Mouse (Mus musculus): ENCODE data around the gene Pten. TPM values are rescaled to one million over a fixed set of nuclear protein-coding genes. Genes with fewer than 3 reads are reported as not detected.

The Pten gene
- polyA plus RNA-seq (2014; fragmentation: Nextera tagmentation; extraction: Ambion mirVana), result 22.6 and 29.8 TPM in 2 replicates

DNA sequence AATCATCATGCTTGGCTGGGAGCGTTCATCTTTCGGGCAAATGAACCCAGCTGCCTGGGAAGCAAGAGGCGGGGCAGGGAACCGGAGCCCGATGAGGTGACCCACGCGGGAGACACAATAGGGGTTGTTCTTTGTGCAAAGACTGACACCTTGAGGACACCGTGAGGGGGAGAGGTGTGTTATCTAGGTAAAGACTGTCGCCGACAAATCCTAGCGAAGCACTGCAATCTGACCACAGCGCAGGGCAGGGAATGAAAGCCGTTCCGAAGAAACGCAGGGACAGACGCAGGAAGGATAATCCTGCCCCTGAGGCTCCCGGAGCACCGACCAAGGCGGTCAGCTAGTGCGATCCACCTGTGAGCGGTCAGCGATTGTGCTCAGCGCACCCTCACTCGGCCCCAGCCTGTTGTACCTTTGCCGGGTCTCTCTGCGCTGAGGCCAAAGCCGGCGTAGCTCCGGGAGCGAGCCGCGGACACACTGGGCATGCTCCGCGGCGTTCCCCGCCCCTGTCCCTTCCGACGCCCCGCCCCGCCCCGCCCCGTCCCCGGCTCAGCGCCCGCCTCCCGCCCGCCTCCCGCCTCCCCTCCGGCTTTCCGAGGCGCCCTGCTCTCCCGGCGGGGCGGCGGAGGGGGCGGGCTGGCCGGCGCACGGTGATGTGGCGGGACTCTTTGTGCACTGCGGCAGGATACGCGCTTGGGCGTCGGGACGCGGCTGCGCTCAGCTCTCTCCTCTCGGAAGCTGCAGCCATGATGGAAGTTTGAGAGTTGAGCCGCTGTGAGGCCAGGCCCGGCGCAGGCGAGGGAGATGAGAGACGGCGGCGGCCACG lies at the start of gene Pten:
Gene Pten (plus strand): TSS at position 598 of the 826 bp plus-strand sequence.
- no peaks in the 10 kb centered on the region for H3K9me3 ChIP-seq (ENCODE audit: control insufficient read depth, low read length)
- ATAC-seq (ENCODE audit: low FRiP score, low TSS enrichment), result peak; percentile 91
- 1% methylated on average over 61 of the region's 77 CpGs for WGBS
- H3K27ac ChIP-seq (replicated peaks; ENCODE audit: low read depth, low read length), result peak within 1 kb of the TSS; percentile 98
- H3K36me3 ChIP-seq (ENCODE audit: control insufficient read depth, insufficient read depth, low read length), result no peaks in the 10 kb centered on the region
- peak; percentile 98 for DNase-seq
- peak within 1 kb of the TSS; percentile 99 for H3K4me3 ChIP-seq (replicated peaks; ENCODE audit: low read depth, low read length)
- peak within 1 kb of the TSS; percentile 96 for H3K9ac ChIP-seq (replicated peaks; ENCODE audit: low read length)
- no peaks in the 10 kb centered on the region; the same call in 1 of the 2 replicates for H3K27me3 ChIP-seq (ENCODE audit: control insufficient read depth, insufficient read depth, low read length)
- peaks cover 33% of the 10 kb centered on the region for H3K4me1 ChIP-seq (ENCODE audit: control insufficient read depth, insufficient read depth, low read length)
- H3K4me2 ChIP-seq (ENCODE audit: low read length), result peak within 1 kb of the TSS; percentile 96

- ATAC-seq (ENCODE audit: low FRiP score, low TSS enrichment), result no peak
- no peak for DNase-seq
- H3K27ac ChIP-seq (replicated peaks; ENCODE audit: low read depth, low read length), result no peak overlapping the region
- H3K4me2 ChIP-seq (ENCODE audit: low read length), result no peak overlapping the region
- 65% methylated on average over 5 of the region's 5 CpGs for WGBS
- no peaks in the 10 kb centered on the region for H3K27me3 ChIP-seq (ENCODE audit: control insufficient read depth, insufficient read depth, low read length)
- H3K9ac ChIP-seq (replicated peaks; ENCODE audit: low read length), result no peak overlapping the region
- peaks cover 23% of the 10 kb centered on the region for H3K36me3 ChIP-seq (ENCODE audit: control insufficient read depth, insufficient read depth, low read length)
- no peaks in the 10 kb centered on the region for H3K9me3 ChIP-seq (ENCODE audit: control insufficient read depth, low read length)
- H3K4me1 ChIP-seq (ENCODE audit: control insufficient read depth, insufficient read depth, low read length), result peaks cover 18% of the 10 kb centered on the region
- H3K4me3 ChIP-seq (replicated peaks; ENCODE audit: low read depth, low read length), result no peak overlapping the region
These were observed 48.3 kb upstream of the Pten start for GRCm38 (mm10) chr19:32708996-32709395.

GRCm38 (mm10) chr19:32710288-32710687 lies 47.0 kb upstream of the Pten start:
- H3K4me3 ChIP-seq (replicated peaks; ENCODE audit: low read depth, low read length), result no peak overlapping the region
- DNase-seq (peak; percentile 63), ATAC-seq (ENCODE audit: low FRiP score, low TSS enrichment) (no peak)
- H3K4me2 ChIP-seq (ENCODE audit: low read length), result 0 out of 2 replicates have a peak overlapping the region, but pooled peaks have one; percentile 89
- 69% methylated on average over 3 of the region's 3 CpGs for WGBS
- H3K4me1 ChIP-seq (ENCODE audit: control insufficient read depth, insufficient read depth, low read length), result peaks cover 18% of the 10 kb centered on the region
- H3K9me3 ChIP-seq (ENCODE audit: control insufficient read depth, low read length), result no peaks in the 10 kb centered on the region
- H3K27ac ChIP-seq (replicated peaks; ENCODE audit: low read depth, low read length), result no peak overlapping the region
- H3K27me3 ChIP-seq (ENCODE audit: control insufficient read depth, insufficient read depth, low read length), result no peaks in the 10 kb centered on the region
- H3K36me3 ChIP-seq (ENCODE audit: control insufficient read depth, insufficient read depth, low read length), result peaks cover 10% of the 10 kb centered on the region
- H3K9ac ChIP-seq (replicated peaks; ENCODE audit: low read length), result no peak overlapping the region

DNA sequence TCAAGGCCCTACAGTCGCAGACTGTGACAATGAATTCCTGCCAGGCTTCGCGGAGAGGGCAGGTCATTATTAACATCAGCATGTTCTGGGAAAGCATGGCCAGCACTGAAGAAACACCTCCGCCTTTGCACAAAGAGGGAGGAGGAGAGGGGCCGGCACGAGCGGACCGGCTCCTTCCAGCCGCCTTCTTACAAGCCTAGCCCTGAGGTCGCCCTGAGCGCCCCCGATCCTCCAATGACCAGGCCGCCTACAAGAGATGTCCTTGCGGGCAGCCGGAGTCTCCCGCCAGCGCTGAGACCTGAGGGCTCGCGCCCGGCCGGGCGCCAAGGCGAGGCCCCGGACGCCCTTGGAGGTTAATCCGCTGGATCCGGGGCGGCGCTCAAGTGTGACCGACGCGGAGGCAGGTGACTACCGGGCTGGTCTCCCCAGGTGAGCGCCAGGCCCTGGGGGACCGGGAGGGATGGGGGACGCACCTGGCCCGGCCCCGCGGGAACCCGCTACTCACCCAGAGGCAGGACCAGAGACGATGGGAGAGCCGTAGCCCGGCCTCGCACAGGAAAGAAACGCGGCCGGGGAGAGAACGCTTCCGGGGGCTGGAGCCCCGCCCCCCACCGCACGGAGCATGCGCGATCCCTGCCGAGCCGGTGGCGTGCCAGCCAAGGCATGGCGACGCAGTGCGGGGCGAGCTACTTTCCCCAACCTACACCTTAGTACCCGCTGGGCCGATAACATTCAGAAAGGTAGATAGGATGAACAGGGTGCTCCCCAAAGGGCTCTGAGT lies 45.3 kb upstream of the Pten start:
- WGBS, result under 1% methylated on average over 63 of the region's 63 CpGs
- DNase-seq (peak; percentile 96), ATAC-seq (ENCODE audit: low FRiP score, low TSS enrichment) (peak; percentile 96)
- Histone ChIP-seq H3K36me3 (ENCODE audit: control insufficient read depth, insufficient read depth, low read length) (no peaks in the 10 kb centered on the region), H3K4me2 (ENCODE audit: low read length) (peak overlapping the region; percentile 89), H3K9me3 (ENCODE audit: control insufficient read depth, low read length) (no peaks in the 10 kb centered on the region), H3K27me3 (ENCODE audit: control insufficient read depth, insufficient read depth, low read length) (no peaks in the 10 kb centered on the region), H3K27ac (replicated peaks; ENCODE audit: low read depth, low read length) (peak overlapping the region; percentile 92), H3K4me1 (ENCODE audit: control insufficient read depth, insufficient read depth, low read length) (peaks cover 18% of the 10 kb centered on the region), H3K9ac (replicated peaks; ENCODE audit: low read length) (peak overlapping the region; percentile 92), H3K4me3 (replicated peaks; ENCODE audit: low read depth, low read length) (peak overlapping the region; percentile 92)

DNA sequence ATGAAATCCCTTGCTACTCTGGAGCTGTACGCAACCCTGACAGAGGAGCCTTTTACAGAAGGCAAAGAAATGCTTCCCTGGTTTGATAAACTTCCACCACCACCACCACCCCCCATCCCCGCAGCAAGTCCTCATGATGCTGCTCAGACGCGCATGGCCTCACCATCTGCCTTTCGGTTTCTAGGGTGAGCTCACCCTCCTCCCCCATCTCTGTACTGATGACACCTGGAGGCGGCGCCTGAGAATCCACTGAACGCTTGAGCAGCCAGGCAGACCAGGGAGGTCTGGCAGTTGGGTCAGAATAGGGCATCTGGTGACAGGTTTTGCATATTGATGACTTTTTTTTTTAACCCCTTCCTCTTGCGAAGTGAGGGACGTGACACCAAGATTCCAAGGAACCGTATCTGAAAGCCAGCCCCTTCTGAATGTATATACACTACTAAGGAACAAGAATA lies 44.7 kb upstream of the Pten start:
- no peaks in the 10 kb centered on the region for H3K9me3 ChIP-seq (ENCODE audit: control insufficient read depth, low read length)
- H3K27ac ChIP-seq (replicated peaks; ENCODE audit: low read depth, low read length), result peak overlapping the region; percentile 92
- peak overlapping the region; percentile 89 for H3K4me2 ChIP-seq (ENCODE audit: low read length)
- H3K4me1 ChIP-seq (ENCODE audit: control insufficient read depth, insufficient read depth, low read length), result peaks cover 18% of the 10 kb centered on the region
- peak overlapping the region; percentile 92 for H3K4me3 ChIP-seq (replicated peaks; ENCODE audit: low read depth, low read length)
- DNase-seq (peak; percentile 87), ATAC-seq (ENCODE audit: low FRiP score, low TSS enrichment) (peak; percentile 87)
- no peaks in the 10 kb centered on the region for H3K27me3 ChIP-seq (ENCODE audit: control insufficient read depth, insufficient read depth, low read length)
- H3K9ac ChIP-seq (replicated peaks; ENCODE audit: low read length), result peak overlapping the region; percentile 92
- H3K36me3 ChIP-seq (ENCODE audit: control insufficient read depth, insufficient read depth, low read length), result no peaks in the 10 kb centered on the region
- WGBS, result under 1% methylated on average over 11 of the region's 11 CpGs

- Histone ChIP-seq H3K9me3 (ENCODE audit: control insufficient read depth, low read length) (no peaks in the 10 kb centered on the region), H3K9ac (replicated peaks; ENCODE audit: low read length) (no peak overlapping the region), H3K36me3 (ENCODE audit: control insufficient read depth, insufficient read depth, low read length) (no peaks in the 10 kb centered on the region), H3K4me1 (ENCODE audit: control insufficient read depth, insufficient read depth, low read length) (peaks cover 18% of the 10 kb centered on the region), H3K27ac (replicated peaks; ENCODE audit: low read depth, low read length) (no peak overlapping the region; the same call in 1 of the 2 replicates), H3K4me2 (ENCODE audit: low read length) (peak overlapping the region; percentile 89; the same call in 1 of the 2 replicates), H3K27me3 (ENCODE audit: control insufficient read depth, insufficient read depth, low read length) (no peaks in the 10 kb centered on the region), H3K4me3 (replicated peaks; ENCODE audit: low read depth, low read length) (no peak overlapping the region)
- no peak for ATAC-seq (ENCODE audit: low FRiP score, low TSS enrichment)
- 56% methylated on average over 3 of the region's 3 CpGs for WGBS
- no peak for DNase-seq
These were observed 43.8 kb upstream of the Pten start for GRCm38 (mm10) chr19:32713471-32713870.

DNA sequence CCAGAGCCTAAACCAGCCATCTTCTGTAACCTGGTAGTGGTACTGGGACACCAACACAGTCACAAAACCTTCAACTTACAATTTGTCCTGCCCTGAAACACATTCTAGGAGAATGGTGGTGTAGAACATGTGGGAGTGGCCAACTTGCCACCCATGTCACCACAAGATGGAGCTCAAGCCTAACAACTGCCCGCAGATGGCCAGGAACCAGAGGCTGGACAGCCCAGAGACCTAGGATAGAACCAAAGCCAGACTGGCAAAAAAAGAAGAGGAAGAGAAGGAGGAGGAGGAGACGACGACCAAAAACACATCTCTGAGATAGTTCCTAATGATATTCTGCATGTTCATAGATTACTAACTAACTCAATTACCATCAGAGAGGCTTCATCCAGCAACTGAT lies 42.1 kb upstream of the Pten start:
- Histone ChIP-seq H3K4me2 (ENCODE audit: low read length) (no peak overlapping the region), H3K4me3 (replicated peaks; ENCODE audit: low read depth, low read length) (no peak overlapping the region), H3K36me3 (ENCODE audit: control insufficient read depth, insufficient read depth, low read length) (no peaks in the 10 kb centered on the region), H3K27me3 (ENCODE audit: control insufficient read depth, insufficient read depth, low read length) (no peaks in the 10 kb centered on the region), H3K4me1 (ENCODE audit: control insufficient read depth, insufficient read depth, low read length) (peaks cover 17% of the 10 kb centered on the region), H3K27ac (replicated peaks; ENCODE audit: low read depth, low read length) (no peak overlapping the region), H3K9ac (replicated peaks; ENCODE audit: low read length) (no peak overlapping the region), H3K9me3 (ENCODE audit: control insufficient read depth, low read length) (no peaks in the 10 kb centered on the region)
- ATAC-seq (ENCODE audit: low FRiP score, low TSS enrichment) (no peak; the same call in 1 of the 2 replicates), DNase-seq (peak; percentile 88)
- 1% methylated on average over 3 of the region's 3 CpGs for WGBS

GRCm38 (mm10) chr19:32715681-32716080 lies 41.6 kb upstream of the Pten start:
- DNase-seq (no peak), ATAC-seq (ENCODE audit: low FRiP score, low TSS enrichment) (no peak)
- H3K9ac ChIP-seq (replicated peaks; ENCODE audit: low read length), result no peak overlapping the region
- H3K27me3 ChIP-seq (ENCODE audit: control insufficient read depth, insufficient read depth, low read length), result no peaks in the 10 kb centered on the region
- peaks cover 12% of the 10 kb centered on the region for H3K4me1 ChIP-seq (ENCODE audit: control insufficient read depth, insufficient read depth, low read length)
- no peak overlapping the region for H3K4me2 ChIP-seq (ENCODE audit: low read length)
- H3K27ac ChIP-seq (replicated peaks; ENCODE audit: low read depth, low read length), result no peak overlapping the region
- H3K4me3 ChIP-seq (replicated peaks; ENCODE audit: low read depth, low read length), result no peak overlapping the region
- no peaks in the 10 kb centered on the region for H3K36me3 ChIP-seq (ENCODE audit: control insufficient read depth, insufficient read depth, low read length)
- H3K9me3 ChIP-seq (ENCODE audit: control insufficient read depth, low read length), result no peaks in the 10 kb centered on the region

Data from midbrain, embryonic 14.5 days (tissue).